Mouse (Mus musculus): ENCODE measurements around the gene Tax1bp3. TPM values are rescaled to one million over a fixed set of nuclear protein-coding genes. Genes with fewer than 3 reads are reported as not detected.

The Tax1bp3 gene
- 10 to 100 TPM; 29.9 to 32.4 TPM for polyA plus RNA-seq (2017; shearing (Covaris generic))

DNA sequence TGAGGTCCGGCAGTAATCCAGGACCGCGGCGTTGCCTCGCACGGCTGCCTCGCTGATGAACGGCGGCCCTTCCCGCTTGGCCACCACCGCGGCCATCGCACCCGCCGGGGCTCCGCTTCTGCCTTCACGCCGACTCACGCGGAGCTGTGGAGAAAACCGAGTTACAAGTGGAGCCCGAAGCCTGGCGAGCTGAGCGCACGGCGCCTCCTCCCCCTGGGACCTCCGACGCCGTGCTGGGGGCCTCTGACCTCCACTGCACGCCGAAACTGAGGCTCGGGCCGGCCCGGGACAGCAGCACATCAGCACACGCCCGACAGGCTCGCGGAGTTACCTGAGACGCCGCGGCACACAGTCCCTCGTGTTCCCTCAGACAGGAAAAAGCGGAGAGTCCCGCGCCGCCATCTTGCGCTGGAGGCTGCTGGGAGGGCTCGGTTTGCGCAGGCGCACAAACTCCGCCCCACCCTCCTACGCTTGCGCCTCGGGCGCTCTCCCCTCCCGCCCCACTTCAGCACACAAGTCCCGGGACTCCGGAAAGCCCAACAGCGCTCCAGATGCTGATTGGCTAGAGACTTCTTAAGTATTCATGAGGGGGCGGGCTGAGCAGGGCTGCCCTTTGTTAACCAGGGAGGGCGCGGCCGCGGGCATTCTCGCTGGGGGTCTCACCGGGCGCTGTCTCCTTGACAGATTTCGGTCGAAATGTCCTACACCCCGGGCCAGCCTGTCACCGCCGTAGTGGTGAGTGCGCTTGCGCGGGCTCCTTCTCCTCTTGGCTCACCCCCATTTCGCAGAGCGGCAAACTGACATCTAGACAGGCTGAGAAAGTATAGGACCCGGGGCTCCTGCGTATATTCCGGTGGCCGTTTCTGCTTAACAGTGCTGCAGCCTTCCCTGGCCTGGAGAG is at the start of gene Tax1bp3, which contains the start of gene Emc6:
Tax1bp3 (plus strand) TSS at position 476 of the 901 bp plus-strand sequence.
Emc6 (minus strand) TSS at position 430 of the 901 bp plus-strand sequence.

DNA sequence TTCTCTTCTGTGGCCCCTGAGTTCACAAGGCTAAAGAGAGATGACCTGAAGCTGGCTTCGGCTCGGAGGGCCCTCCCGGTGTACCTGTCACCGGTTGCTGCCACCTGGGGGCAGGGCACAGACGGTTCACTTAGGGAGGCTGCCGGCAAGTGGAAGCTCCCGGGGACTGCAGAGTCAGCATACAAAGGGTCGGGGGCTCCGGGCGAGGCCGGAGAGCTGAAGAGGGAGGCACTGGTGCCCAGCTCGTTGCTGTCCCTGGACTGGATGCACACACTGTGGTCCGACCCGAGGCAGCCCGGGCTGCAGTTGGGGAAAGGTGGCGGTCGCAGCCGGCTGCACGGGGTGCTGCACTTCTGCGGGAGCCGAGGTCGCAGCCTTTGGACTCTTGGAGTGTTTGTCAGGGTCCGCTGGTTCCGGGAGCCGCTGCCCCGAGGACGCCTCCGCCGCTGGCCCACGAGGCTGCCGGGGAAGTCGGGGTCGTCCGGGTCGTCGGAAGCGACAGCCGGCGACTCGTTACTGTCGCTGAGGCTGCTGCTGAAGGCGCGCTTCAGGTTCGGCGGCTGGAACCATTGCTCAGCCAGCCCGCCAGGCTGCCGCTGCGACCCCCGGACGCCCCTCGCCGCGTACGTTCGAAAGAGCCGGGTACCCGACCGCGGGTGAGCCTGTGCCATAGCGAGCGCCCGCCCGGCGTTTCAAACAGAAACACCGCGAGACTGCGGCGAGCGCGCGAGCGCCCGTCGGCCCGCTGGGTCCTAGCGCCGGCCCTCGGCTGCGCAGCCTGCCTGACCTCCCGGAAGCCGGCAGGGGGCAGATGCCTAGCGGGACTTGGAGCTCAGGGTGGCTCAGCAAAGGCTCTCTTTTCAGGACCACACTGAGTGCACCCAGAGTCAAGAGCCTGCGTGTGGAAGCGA is 39.0 kb upstream of the Tax1bp3 start, which contains the start of gene Haspin:
Haspin (minus strand) TSS at position 704 of the 911 bp plus-strand sequence.

GRCm38 (mm10) chr11:73159957-73160810 is 16.7 kb upstream of the Tax1bp3 start, which contains the start of gene P2rx5:
Gene P2rx5, plus strand, starts transcription at chr11:73160421.

GRCm38 (mm10) chr11:73198603-73199229 is 21.8 kb downstream of the Tax1bp3 start, which contains the start of gene Ctns:
Gene Ctns, minus strand, starts transcription at chr11:73199042.

GRCm38 (mm10) chr11:73199230-73199712 is 22.4 kb downstream of the Tax1bp3 start, which contains the start of gene Shpk:
Gene Shpk, plus strand, starts transcription at chr11:73199460.

Other genes starting within 250 kb of the Tax1bp3 start
- gene Atp2a3, start 215.9 kb upstream of the Tax1bp3 start, polyA plus RNA-seq (2017; shearing (Covaris generic)), result 100 to 1,000 TPM; 191 to 312 TPM
- under 1 TPM in 1 of 2 experiments, not detected in 1; 0.79 TPM for gene P2rx1, start 178.0 kb upstream of the Tax1bp3 start, polyA plus RNA-seq (2017; shearing (Covaris generic))
- gene Camkk1, start 158.1 kb upstream of the Tax1bp3 start, polyA plus RNA-seq (2017; shearing (Covaris generic)), result 1 to 10 TPM; 4.3 to 6.2 TPM
- gene Ncbp3, start 129.3 kb upstream of the Tax1bp3 start, polyA plus RNA-seq (2017; shearing (Covaris generic)), result 10 to 100 TPM; 14.9 to 18.5 TPM
- gene Itgae, start 86.5 kb upstream of the Tax1bp3 start, polyA plus RNA-seq (2017; shearing (Covaris generic)), result 100 to 1,000 TPM in 1 of 2 experiments, 10 to 100 TPM in 1; 37.2 to 255 TPM
- gene Haspin, start 38.8 kb upstream of the Tax1bp3 start, polyA plus RNA-seq (2017; shearing (Covaris generic)), result 10 to 100 TPM; 14.4 to 20.1 TPM
- under 1 TPM; 0.19 to 0.61 TPM for gene P2rx5, start 16.7 kb upstream of the Tax1bp3 start, polyA plus RNA-seq (2017; shearing (Covaris generic))
- 100 to 1,000 TPM in 1 of 2 experiments, 10 to 100 TPM in 1; 60.0 to 102 TPM for gene Emc6, start within 50 bp of the Tax1bp3 start, polyA plus RNA-seq (2017; shearing (Covaris generic))
- 10 to 100 TPM; 11.4 to 11.7 TPM for gene Ctns, start 22.0 kb downstream of the Tax1bp3 start, polyA plus RNA-seq (2017; shearing (Covaris generic))
- gene Shpk, start 22.4 kb downstream of the Tax1bp3 start, polyA plus RNA-seq (2017; shearing (Covaris generic)), result 1 to 10 TPM; 6.0 to 7.6 TPM
- gene Trpv1, start 57.2 kb downstream of the Tax1bp3 start, polyA plus RNA-seq (2017; shearing (Covaris generic)), result not detected
- under 1 TPM in 1 of 2 experiments, not detected in 1; 0.05 TPM for gene Trpv3, start 90.3 kb downstream of the Tax1bp3 start, polyA plus RNA-seq (2017; shearing (Covaris generic))
- gene Aspa, start 152.5 kb downstream of the Tax1bp3 start, polyA plus RNA-seq (2017; shearing (Covaris generic)), result under 1 TPM in 1 of 2 experiments, not detected in 1; 0.16 TPM
- not detected for gene Gm49340, start 152.7 kb downstream of the Tax1bp3 start, polyA plus RNA-seq (2017; shearing (Covaris generic))
- not detected for gene Spata22, start 152.7 kb downstream of the Tax1bp3 start, polyA plus RNA-seq (2017; shearing (Covaris generic))
- under 1 TPM in 1 of 2 experiments, not detected in 1; 0.07 TPM for gene Olfr20, start 173.7 kb downstream of the Tax1bp3 start, polyA plus RNA-seq (2017; shearing (Covaris generic))
- gene Olfr376, start 194.2 kb downstream of the Tax1bp3 start, polyA plus RNA-seq (2017; shearing (Covaris generic)), result not detected
- not detected for gene Olfr1, start 222.5 kb downstream of the Tax1bp3 start, polyA plus RNA-seq (2017; shearing (Covaris generic))